Mouse (Mus musculus): ENCODE measurements around the gene Rnf10.

Gene Rnf10

DNA sequence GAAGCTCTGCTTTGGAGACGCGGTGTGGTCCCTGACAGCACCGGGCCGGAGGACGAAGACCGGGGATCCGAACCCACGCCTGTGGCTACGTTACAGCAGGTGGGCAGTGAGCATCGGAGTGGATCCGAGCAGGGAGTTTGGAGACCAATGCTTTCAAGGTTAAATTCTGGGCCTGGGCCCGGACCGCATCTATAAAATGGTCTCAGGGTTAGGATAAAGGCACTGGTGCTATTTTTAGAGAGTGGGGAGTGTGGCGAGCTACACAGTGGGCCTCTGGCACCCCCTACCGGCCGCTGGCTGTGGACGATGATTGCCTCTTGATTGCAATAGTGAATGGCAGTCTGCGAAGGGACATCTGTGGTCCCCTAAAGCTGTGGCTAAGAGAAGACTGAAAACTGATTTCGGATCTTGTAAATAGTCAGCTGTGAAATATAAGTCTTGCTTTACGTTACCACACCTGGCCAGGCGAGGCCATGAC is 36.9 kb downstream of the Rnf10 start, which contains the start of gene Pop5:
TSS of gene Pop5 (plus strand) at position 51 of the 478 bp plus-strand sequence.
- DNase-seq (ENCODE audit: low read depth, low spot score): peak; percentile 68

DNA sequence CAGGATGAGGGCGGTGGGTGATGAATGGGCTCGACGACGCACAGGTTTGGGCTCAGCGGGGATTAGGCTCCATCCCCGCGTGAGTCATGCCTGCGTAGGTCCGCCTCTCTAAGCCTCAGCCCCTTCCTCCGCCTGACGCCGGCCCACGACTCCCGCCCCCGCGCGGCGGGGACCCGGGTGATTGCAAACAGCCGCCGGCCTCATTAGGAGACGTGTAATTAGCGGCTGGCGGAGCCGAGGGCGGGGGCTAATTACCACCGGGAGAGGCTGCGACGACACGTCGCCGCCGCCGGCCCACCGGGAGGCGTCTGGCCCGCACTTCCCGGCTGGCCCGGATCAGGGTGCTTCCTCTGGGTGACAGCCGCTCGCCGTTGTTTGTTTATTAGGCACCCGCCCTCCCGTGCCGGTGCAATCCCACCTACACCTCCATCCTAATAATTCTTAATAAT is 37.4 kb downstream of the Rnf10 start:
- no peak for DNase-seq (ENCODE audit: low read depth, low spot score)

DNA sequence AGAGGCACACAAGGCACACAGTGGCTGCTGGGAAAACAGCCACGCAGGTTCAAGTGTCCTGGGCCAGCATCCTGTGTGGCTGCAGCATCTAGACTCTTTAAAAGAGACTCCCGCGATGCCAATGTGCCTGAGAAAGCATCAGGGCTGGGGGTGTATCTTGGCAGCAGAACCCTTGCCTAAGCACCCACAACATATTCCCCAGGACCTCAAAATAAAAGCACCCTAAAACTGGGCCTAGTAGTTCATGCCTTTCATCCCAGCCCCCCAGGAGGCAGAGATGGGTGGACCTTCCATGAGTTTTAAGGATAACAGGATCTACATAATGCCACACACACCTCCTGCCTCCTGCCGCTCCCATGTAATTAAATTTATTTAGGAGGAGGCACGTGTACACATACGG is 38.2 kb downstream of the Rnf10 start:
- DNase-seq (ENCODE audit: low read depth, low spot score): peak; percentile 60

DNA sequence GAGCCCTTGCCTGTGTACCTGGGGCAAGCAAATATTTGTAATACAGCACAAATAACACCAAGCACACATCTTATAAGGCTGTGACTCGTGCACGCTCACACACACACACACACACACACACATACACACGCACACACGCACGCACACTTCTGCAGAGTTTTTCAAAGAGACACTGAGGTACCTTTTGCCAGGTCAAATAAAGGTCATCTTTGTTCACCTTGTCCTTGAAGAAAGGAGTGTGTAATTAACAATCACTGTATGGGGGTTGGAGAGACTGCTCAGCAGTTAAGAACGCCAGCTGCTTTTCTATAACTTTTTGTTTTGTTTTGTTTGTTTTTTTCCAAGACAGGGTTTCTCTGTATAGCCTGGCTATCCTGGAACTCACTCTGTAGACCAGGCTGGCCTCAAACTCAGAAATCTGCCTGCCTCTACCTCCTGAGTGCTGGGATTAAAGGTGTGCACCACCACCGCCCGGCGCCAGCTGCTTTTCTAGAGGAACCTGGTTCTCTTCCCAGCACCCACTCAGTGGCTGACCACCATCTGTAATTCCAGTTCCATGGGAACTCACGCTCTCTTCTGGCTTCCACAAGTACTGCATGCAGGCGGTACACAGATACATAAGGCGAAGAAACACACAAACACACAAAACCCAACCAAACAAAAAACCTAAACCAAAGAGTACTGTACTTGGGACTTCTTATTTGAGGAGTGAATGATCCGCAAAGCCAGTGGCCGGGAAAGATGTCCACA is 39.5 kb downstream of the Rnf10 start:
- no peak for DNase-seq (ENCODE audit: low read depth, low spot score)

DNA sequence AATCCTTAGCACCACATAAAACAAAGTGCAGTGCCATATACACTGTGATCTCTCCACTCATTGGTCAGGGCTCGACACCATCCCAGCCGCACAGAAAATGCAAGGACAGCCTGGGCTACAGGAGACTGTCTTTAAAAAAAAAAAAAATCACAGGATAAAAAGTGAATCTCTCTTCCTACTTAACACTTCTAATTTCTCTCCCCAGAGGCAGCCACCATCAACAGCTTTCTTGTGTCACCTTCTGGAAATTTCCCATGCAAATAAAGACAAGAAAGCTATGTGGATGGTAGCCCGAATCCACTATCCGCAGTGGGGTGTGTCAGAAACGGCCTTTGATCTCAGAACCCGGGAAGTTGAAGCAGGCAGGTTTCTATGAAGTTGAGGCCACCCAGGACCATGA is 40.2 kb downstream of the Rnf10 start:
- DNase-seq (ENCODE audit: low read depth, low spot score): no peak

DNA sequence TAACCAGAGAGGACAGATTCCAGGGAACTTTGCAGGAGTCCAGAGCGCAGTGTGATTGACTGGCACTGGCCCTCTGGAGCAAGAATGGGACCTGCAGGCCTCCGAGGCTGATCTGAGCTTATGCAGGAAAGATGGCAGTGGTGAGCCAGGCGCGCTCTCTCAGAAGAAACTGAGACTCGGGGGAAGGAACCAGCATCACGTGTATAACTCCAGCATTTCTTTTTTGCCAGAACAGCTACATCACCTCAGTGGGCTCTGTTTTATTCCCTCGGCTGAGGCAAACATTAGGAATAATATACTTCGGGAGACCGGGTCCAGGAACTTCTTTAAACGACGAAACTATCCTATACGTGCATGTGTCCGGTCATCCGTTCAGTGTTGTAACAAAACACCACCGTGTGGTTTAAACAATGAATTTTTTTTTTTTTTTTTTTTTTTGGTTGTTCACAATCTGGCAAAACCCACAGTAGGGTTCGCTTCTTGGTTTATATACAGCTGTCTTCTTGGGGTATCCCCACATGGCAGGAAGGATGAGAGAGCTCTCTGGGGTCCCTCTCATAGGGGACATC is 41.1 kb downstream of the Rnf10 start:
- DNase-seq (ENCODE audit: low read depth, low spot score): no peak

DNA sequence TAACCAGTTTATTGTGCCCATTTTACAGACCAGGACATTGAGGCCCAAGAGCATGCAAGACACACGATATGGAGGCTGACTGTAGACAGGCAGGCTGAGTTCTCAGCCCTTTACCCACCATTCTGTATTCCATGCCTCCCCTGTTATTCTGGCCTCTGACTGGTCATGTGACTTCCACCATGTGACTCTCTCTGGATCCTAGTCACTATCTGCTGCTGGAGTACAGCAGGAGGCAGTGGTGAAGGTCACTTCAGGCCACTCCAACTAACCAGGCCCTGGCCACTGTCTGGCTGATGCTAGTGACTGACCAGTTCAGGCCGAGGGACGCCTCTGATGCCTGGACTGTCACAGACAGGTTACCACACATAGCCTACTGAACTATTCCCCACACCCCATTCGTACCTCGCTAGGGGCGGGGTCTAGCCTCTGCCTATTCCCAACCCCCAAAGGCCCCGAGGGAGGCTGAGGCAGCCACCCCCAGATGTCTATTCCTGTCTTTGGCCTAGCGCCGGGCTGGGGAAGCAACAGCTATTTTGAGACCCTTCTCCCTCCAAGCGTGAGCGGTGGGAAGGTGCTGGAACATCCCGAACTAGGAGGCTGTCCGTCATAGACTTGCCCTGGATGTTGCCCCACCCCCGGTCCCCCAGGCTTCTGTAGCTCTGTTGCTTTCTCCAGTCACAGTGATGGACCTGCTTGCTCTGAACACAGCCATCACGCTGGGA is 41.7 kb downstream of the Rnf10 start:
- peak; percentile 75 for DNase-seq (ENCODE audit: low read depth, low spot score)

DNA sequence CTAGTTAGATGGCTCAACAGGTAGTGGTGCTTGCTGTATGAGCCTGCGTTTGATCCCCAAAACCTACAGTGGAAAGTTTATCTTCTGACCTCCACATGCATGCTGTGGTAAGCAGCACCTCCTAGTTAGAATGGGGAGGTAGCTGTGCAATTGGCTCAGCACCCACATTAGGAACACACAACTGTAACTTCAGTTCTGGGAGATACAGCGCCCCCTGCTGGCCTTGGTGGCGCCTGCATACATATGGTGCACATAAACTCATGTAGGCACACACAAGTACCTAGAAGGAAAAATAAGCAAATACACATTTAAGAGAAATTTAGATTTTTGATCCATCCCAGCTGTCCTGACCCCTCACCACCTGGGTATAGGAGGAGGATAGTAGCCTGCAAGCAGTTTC is 50.2 kb downstream of the Rnf10 start:
- DNase-seq (ENCODE audit: low read depth, low spot score): no peak

DNA sequence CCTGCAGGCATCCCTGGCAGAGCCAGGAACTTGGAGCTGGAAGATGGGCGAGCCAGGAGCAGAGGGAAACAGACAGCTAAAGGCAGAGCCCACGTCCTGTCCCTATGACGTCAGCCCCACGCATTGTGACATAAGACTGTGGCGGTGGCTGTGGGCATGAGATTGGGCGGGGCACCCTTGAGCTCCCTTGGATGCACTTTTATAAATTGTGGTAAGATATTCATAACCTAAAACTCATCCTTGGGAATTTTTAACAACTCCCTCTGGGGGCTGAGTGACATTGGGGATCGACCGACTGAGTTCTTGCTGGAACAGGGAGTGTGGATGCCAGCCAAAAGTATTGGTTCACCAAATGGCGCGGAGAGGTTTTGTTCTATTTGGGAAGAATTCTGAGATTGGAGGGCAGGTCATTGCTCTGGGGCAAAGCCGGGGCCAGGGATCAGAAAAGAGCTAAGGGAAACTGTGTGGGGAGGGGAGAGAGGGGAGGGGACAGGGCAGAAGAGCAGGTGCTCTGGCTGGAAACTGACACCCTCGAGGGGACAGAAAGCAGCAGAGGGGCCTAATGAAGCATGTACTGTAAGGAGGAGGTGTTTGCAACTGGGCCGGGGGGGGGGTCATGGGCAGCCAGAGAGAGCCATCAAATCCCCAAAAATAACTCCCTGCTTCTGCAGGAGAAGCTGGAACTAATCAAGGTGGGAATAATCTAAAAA is 51.6 kb downstream of the Rnf10 start:
- peak; percentile 73 for DNase-seq (ENCODE audit: low read depth, low spot score)

DNA sequence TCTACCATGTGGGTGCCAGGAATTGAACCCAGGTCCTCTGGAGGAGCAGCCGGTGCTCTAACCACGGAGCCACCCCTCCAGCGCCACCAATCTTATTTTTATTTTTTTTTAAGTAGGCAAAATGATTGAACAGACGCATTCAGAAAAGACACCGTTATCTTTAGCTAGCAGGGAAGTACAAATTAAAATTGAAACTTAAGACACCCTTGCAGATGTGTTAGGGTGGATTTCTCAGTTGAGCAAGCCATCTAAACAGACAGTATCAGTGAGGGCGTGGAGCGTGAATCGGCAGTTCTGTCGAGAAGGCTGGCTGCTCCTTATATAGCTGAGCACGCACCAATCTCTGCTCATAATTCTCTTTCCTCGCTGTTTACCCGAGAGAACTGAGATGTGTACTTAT is 54.7 kb downstream of the Rnf10 start:
- peak; percentile 82 for DNase-seq (ENCODE audit: low read depth, low spot score)

DNA sequence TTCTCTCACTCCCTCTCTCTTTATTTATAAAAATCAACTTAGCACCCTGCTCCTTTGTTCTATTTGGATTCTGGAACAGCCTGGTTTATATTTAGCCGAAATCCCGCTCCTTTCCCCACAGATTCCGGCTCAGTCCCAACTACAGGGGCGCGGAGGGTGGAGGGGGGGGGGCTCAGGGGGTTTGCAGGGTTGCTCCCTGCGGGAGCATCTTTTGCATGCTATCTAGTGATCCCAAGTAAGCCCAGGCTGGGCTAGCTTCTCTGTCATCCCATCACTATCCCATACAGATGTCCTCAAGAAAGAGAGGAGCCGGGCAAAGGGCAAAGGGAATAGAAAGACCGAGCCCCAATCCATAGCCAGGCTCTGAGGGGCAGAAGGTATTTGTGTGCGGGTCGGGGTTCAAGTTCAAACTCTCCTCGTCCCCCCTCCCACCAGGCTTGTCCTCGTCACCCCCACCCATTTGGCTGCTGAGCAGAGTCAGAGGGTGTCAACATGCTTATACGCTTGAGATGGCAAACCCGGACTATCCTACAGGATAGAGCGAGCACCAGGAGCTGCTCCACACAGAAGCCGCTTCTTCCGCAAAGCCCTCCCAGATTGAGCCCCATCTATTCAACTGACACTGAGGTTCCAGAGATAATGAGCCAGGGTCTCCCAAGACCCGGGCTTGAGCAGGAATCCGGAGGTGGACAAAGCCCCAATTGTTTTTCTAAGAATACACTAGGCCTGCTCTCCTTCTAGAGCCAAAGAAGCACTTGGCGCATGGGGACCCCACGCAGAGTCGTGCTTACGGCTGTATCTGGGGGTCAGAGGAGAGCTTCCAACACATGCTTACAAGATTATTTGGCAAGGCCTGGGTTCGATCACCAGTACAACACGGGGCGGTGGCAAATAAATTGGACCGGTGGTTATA is 57.2 kb downstream of the Rnf10 start:
- no peak for DNase-seq (ENCODE audit: low read depth, low spot score)

DNA sequence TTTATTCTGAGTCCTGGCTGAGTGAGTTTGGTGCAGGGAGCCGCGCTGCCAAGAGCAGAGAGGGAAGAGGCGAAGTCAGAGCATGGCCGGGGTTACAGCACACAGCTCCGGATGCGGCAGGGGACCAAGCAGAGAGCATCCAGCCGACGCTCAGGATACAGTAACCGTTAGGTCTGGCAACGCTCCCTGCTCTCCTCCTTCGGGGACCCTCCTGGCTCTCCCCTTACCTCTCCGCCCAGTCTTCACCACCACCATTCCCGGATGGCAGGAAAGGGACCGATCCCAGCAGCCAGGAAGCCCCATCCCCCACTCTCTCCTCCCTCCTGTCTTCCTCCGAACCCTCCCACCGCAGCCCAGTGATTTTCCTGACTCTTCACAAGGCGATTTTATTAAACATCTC is 57.8 kb downstream of the Rnf10 start:
- no peak for DNase-seq (ENCODE audit: low read depth, low spot score)

DNA sequence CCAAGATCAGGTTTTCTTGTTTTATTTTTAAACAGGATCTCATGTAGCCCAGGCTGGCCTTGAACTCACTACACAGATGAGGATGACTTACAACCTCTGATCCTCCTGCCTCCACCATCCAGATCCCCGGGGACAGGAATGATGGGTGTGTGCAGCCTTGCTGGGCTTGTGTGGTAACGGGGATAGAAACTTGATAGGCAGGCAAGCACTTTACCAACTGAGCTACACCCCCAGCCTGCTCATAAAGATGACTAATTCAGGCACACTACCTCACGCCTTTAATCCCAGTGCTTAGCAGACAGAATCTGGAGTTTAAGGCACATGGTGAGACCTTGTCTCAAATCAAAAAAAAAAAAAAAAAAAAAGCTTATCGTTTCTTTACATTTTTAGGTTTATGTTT is 59.8 kb downstream of the Rnf10 start:
- DNase-seq (ENCODE audit: low read depth, low spot score): no peak

DNA sequence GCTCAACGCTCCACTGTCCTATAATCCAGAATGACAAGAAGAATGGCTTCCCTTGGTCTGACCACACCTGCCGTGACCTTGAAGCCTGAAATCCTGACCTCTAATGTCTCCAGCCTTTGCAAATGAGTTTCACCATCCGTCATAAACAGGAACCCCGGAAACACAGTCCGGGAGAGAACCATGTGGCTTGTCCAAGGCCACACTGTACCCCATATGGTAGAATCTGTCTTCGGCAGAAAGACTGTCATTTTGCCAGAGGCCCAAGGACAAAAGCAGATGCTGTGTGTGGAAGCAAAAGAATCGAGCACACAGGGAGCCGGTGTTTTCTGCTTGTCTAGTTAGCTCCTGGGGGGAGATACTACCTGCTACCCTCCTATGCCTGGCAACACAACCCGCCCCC is 60.2 kb downstream of the Rnf10 start:
- no peak for DNase-seq (ENCODE audit: low read depth, low spot score)

DNA sequence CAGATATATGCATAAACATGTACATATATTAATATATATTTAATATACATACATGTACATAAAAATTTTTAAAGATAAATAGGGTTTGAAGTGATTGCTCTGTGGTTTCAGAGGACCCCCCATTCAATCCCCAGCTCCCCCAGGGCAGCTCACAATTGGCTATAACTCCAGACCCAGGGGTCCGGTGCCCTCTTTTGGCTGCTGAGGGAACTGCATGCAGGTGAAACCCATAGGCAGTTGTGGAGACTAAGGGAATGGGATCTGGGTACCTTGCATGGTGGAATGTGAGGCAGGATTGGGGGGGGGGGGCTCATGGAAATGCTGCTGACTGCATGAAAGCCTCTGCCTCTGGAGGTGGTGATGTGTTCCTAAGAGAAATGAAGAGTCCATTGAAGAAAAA is 62.3 kb downstream of the Rnf10 start:
- DNase-seq (ENCODE audit: low read depth, low spot score): no peak

DNA sequence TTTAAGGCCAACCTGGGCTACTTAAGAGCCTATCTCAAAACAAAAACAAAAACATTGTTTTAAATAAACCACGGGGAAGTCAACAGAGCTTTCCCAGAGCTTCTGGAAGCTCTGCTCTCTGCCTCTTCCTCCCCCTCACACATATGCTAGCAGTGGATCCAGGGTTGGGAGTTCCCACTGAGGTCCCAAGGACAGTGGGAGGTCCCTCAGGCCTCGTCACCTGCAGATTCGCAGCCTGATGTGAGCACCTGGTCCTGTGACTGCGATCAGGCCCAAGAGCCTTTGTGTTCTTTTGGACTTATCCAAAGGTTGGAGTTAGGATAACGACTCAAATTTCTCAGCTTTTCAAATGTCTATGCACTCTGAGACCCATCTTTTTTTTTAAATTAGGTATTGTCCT is 64.1 kb downstream of the Rnf10 start:
- no peak for DNase-seq (ENCODE audit: low read depth, low spot score)

DNA sequence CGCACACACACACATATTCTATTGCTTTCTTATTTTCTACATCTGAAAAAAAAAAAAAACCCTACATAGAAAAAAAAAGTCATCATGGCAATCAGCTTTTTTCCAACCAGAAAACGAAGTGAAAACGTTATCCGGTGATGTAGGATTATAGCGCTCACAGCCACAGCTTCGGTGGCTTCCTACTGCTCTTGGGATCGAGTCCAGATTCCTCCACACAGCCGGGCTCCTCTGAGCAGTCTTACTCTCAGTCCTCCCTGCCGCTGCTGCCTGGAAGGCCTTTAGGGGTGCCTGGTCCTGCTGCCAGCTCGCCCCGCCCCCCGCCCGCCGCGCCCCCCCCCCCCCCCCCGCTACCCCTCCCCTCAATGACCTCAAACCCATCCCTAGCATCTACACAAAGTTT is 64.8 kb downstream of the Rnf10 start:
- DNase-seq (ENCODE audit: low read depth, low spot score): no peak

DNA sequence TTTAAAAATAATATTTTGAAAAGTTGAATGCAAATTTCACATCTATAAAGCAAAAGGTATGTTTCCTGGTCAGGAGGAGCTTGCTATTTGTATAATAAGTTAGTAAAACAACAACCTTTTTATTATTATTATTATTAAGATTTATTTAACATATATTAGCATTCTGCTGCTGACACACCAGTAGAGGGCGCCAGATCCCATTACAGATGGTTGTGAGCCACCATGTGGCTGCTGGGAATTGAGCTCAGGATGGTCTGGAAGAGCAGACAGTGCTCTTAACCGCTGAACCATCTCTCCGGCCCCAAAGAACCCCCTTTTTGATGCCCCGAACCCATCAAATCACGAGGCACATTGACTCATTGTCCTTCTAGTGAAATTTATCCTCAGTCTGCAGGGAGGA is 65.5 kb downstream of the Rnf10 start:
- no peak for DNase-seq (ENCODE audit: low read depth, low spot score)

DNA sequence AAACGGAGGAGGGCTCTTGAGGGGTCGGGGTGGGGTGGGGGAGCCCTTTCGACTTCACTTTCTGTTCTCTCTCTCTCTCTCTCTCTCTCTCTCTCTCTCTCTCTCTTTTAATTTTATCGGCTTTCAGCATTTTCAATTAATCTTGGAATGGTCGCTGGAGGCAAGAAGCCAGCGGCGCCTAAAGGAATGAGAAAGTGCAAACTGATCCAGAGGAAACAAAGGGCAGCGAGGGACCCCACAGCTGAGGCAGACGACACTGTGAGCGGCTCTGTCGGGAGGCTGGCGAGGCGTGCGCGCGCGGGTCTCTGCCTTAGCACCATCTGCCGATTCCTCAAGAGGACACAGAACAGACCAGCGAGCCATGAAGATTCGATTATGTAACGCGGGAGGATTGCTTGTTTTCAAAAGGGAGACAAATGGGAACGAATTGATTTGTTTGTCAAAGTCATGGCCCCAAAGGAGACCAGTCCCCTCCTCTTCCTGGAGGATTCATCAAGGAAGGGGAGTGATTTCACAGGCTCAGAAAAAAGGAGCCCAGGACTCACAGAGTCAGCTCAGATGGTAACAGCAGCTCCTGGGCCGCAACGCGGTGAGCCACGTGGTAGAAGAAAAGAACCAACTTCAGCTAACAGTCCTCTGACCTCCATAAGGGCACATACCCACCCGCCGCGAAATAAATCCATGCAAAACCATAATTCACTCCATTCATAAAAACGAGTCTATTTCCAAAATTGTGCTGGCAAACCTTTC is 68.0 kb downstream of the Rnf10 start:
- DNase-seq (ENCODE audit: low read depth, low spot score): no peak
